Mouse (Mus musculus): ENCODE results near the gene Wdr72. TPM values are rescaled to one million over a fixed set of nuclear protein-coding genes. Genes with fewer than 3 reads are reported as not detected.

Gene Wdr72
- total RNA-seq (2021): under 1 TPM; 0.12 to 0.15 TPM
- long read RNA-seq, experiment 1: 0 reads
- long read RNA-seq, experiment 2, full-length matches to known transcripts: 2 of 2 reads
- long read RNA-seq, experiment 2, partial matches to known transcripts: 0 of 2 reads
- long read RNA-seq, experiment 2, other reads (novel, unspliced or antisense): 0 of 2 reads

GRCm38 (mm10) chr9:74109761-74110460 lies at the start of gene Wdr72:
Gene Wdr72, plus strand, starts transcription at chr9:74110356.
- peak; percentile 18 for DNase-seq

GRCm38 (mm10) chr9:74066278-74066677 lies 43.9 kb upstream of the Wdr72 start:
- DNase-seq: peak; percentile 14

- no peak for DNase-seq
Measured at GRCm38 (mm10) chr9:74066766-74067165, 43.4 kb upstream of the Wdr72 start.

GRCm38 (mm10) chr9:74075958-74076357 lies 34.2 kb upstream of the Wdr72 start:
- DNase-seq: no peak

- no peak for DNase-seq
Measured at GRCm38 (mm10) chr9:74078458-74078857, 31.7 kb upstream of the Wdr72 start.

GRCm38 (mm10) chr9:74080241-74080640 lies 29.9 kb upstream of the Wdr72 start:
- DNase-seq: peak; percentile 3

GRCm38 (mm10) chr9:74101591-74101990 lies 8.6 kb upstream of the Wdr72 start:
- DNase-seq: no peak

GRCm38 (mm10) chr9:74102615-74103014 lies 7.5 kb upstream of the Wdr72 start:
- no peak for DNase-seq

- DNase-seq: no peak
Measured at GRCm38 (mm10) chr9:74110461-74110816, 283 bp downstream of the Wdr72 start.

- no peak for DNase-seq
Measured at GRCm38 (mm10) chr9:74112526-74112925, 2.4 kb downstream of the Wdr72 start.

- DNase-seq: no peak
Measured at GRCm38 (mm10) chr9:74126222-74126621, 16.1 kb downstream of the Wdr72 start.

GRCm38 (mm10) chr9:74134010-74134409 lies 23.9 kb downstream of the Wdr72 start:
- DNase-seq: no peak

GRCm38 (mm10) chr9:74141864-74142263 lies 31.7 kb downstream of the Wdr72 start:
- peak; percentile 73 for DNase-seq

GRCm38 (mm10) chr9:74142705-74143104 lies 32.5 kb downstream of the Wdr72 start:
- no peak for DNase-seq

- DNase-seq: no peak
Measured at GRCm38 (mm10) chr9:74145203-74145602, 35.0 kb downstream of the Wdr72 start.

- no peak for DNase-seq
Measured at GRCm38 (mm10) chr9:74148306-74148705, 38.1 kb downstream of the Wdr72 start.

GRCm38 (mm10) chr9:74160361-74160933 lies 50.3 kb downstream of the Wdr72 start:
- DNase-seq: no peak

GRCm38 (mm10) chr9:74165697-74166096 lies 55.5 kb downstream of the Wdr72 start:
- DNase-seq: no peak

- no peak for DNase-seq
Measured at GRCm38 (mm10) chr9:74169904-74170303, 59.7 kb downstream of the Wdr72 start.

- no peak for DNase-seq
Measured at GRCm38 (mm10) chr9:74186748-74187400, 76.7 kb downstream of the Wdr72 start.

GRCm38 (mm10) chr9:74187401-74188029 lies 77.4 kb downstream of the Wdr72 start:
- DNase-seq: no peak

- DNase-seq: no peak
Measured at GRCm38 (mm10) chr9:74194898-74195297, 84.7 kb downstream of the Wdr72 start.

- no peak for DNase-seq
Measured at GRCm38 (mm10) chr9:74228272-74228671, 118.1 kb downstream of the Wdr72 start.

Data from adrenal gland, postnatal 10 days (tissue).